Mouse (Mus musculus): Measurements from ENCODE around the gene Csnk1d. TPM values are rescaled to one million over a fixed set of nuclear protein-coding genes. Genes with fewer than 3 reads are reported as not detected.
A peak's percentile ranks its signal among the peaks of the same experiment; 100 is the strongest.

Csnk1d gene
- 100 to 1,000 TPM; 126 to 132 TPM for total RNA-seq (2021)
- long read RNA-seq, experiment 1, transcript Csnk1d-201 (9 exons, 3,675 nt): minor isoform, 65 of 172 reads
- long read RNA-seq, experiment 1, transcript Csnk1d-202 (10 exons, 3,500 nt): major isoform, 71 of 172 reads
- long read RNA-seq, experiment 1, partial matches to known transcripts: 20 of 172 reads
- long read RNA-seq, experiment 1, other reads (novel, unspliced or antisense): 16 of 172 reads
- long read RNA-seq, experiment 2, transcript Csnk1d-201 (9 exons, 3,675 nt): major isoform, 59 of 143 reads
- long read RNA-seq, experiment 2, transcript Csnk1d-202 (10 exons, 3,500 nt): minor isoform, 58 of 143 reads
- long read RNA-seq, experiment 2, partial matches to known transcripts: 11 of 143 reads
- long read RNA-seq, experiment 2, other reads (novel, unspliced or antisense): 15 of 143 reads

DNA sequence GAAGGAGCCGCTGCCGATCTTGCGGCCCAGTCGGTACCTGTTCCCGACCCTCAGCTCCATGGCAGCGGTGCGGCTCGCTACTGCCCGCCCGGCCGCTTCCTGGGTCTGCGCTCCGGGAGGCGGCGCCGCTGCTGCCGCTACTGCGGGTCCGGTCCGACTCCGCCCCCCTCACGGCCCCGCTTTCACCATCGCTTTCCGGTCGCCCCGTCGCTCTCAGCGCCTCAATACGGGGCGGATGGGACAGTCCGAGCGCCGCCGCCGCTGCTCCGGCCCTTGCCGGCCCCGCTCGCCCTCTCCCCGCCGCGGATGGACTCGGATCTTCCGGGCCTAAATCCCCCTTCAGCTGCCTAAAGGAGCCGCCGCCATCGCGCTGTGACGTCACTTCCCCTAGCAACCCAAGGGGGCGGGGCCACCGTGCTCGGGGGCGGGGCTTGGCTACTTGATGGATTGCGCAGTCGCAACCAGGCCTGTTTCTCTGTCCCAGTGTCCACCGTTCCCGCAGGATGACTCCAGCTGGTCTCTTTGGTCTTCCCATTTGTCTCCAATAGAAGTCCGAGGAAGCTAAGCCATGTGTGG, at the start of gene Csnk1d:
Gene Csnk1d (minus strand): TSS at position 380 of the 576 bp plus-strand sequence.
- H3K27ac ChIP-seq: peak within 1 kb of the TSS; percentile 95
- H3K4me3 ChIP-seq: peak within 1 kb of the TSS; percentile 96
- intact Hi-C loops (cut with DNase I): loop anchor here (1.0 kb wide), 1 partner anchor 41 kb away; no protein-coding TSS in a partner anchor
- DNase-seq (ENCODE audit: extremely low spot score in 1 of 2, low spot score in 2 of 2): peak; percentile 98 to 100
- TF ChIP-seq CTCF (IDR thresholded peaks at IDR 0.05): no peak; the same call in 1 of the 2 replicates

DNA sequence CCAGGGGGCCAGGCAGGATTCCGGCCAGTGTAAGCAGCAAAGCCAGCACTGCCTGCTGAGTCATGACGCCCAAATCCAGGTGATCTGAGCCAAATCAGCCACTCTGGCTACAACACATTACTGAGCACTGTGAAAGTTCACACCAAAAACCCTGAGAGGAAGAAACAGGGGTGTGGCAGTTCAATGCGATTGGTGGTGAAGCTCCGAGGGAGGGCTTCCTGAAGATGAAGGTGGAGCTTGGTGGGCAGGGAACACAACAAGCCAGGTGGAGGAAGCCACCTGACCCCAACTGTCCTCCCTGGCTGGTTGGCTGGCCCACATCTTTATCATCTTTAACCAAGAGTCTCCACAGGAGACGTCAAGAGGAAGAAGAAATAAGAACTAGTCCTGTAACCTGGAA, 48.2 kb upstream of the Csnk1d start, which contains the start of gene Cd7:
Gene Cd7 (minus strand): TSS at position 117 of the 400 bp plus-strand sequence.
- intact Hi-C loops (cut with DNase I): loop anchor here (2.0 kb wide), 1 partner anchor 15 kb away; no protein-coding TSS in a partner anchor
- TF ChIP-seq CTCF (IDR thresholded peaks at IDR 0.05): no peak
- peak within 1 kb of the TSS; percentile 69 for H3K27ac ChIP-seq
- no peak for DNase-seq (ENCODE audit: extremely low spot score in 1 of 2, low spot score in 2 of 2)
- no peak within 1 kb of the TSS for H3K4me3 ChIP-seq

- TF ChIP-seq CTCF (IDR thresholded peaks at IDR 0.05): no peak
- intact Hi-C loops (cut with DNase I): loop anchor here (2.0 kb wide), 1 partner anchor 14 kb away; no protein-coding TSS in a partner anchor
- Histone ChIP-seq H3K27ac (peak overlapping the region; percentile 69), H3K4me3 (no peak overlapping the region)
- DNase-seq (ENCODE audit: extremely low spot score in 1 of 2, low spot score in 2 of 2): no peak
These were observed 47.5 kb upstream of the Csnk1d start for GRCm38 (mm10) chr11:121038366-121039240.

GRCm38 (mm10) chr11:121033118-121033517, 42.0 kb upstream of the Csnk1d start:
- H3K27ac ChIP-seq: no peak overlapping the region
- no peak for DNase-seq (ENCODE audit: extremely low spot score in 1 of 2, low spot score in 2 of 2)
- no peak for TF ChIP-seq CTCF (IDR thresholded peaks at IDR 0.05)
- intact Hi-C loops (cut with DNase I): no loop called here
- no peak overlapping the region for H3K4me3 ChIP-seq

DNA sequence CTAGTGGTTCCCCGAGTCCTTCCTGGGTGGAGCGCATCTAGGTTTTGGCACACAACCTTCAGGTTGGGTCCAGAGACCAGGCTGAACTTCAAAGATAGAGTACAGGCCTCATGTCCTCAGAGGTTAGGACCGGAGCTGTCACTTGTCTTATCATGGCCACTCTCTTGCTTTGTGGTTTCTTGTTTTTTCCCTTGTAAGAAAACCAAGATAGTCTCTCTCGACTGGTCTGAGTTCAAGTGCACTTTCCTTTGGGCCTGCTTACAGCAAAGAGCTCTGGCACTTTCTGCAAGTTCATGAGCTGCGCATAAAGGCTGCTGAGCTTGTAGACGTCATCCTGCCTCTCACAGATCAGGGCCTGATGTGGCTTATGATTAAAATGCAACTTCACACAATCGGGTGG, 36.1 kb upstream of the Csnk1d start:
- intact Hi-C loops (cut with DNase I): no loop called here
- no peak overlapping the region for H3K27ac ChIP-seq
- no peak for DNase-seq (ENCODE audit: extremely low spot score in 1 of 2, low spot score in 2 of 2)
- no peak overlapping the region for H3K4me3 ChIP-seq
- no peak for TF ChIP-seq CTCF (IDR thresholded peaks at IDR 0.05)

DNA sequence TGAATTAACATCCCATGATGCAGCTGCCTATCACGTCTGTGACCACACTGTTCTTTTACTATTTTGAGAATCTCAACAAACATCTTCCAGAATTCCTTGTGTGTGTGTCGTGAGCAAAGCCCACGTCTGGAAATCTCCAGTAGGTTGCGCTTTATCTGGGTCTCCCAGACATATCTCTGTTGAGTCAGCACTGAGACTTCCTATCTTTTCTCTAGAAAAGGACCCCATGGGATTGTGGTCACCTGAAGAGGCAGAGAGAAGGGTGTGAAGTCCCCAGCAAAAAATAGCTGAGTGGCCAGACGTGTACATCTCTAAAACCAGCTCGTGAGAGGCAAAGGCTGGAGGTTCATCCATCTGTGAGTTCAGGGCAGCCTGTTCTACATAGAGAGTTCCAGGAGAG, 33.0 kb upstream of the Csnk1d start:
- TF ChIP-seq CTCF (IDR thresholded peaks at IDR 0.05): no peak
- intact Hi-C loops (cut with DNase I): loop anchor here (2.0 kb wide), 1 partner anchor 15 kb away; the partner anchor contains the start of gene Cd7
- H3K27ac ChIP-seq: no peak overlapping the region
- DNase-seq (ENCODE audit: extremely low spot score in 1 of 2, low spot score in 2 of 2): no peak
- no peak overlapping the region for H3K4me3 ChIP-seq

DNA sequence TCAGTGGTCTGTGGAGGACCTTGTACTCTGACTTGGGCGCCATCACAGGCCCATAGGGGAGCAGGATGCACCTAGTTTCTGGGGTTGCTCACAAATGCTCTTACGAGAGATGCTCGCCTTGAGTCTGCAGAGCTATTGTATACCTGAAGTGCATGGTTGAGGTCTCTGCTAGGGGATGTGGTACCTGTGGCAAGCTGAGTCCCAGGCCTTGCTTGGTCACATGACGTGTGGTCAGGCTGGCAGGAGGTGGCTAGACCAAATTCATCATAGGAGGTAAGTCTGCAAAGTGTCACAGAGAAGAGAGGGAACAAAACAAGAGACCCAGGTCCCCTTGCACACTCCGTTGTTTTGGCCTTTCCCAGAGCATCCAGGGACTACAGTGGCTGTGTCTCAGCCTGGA, 28.4 kb upstream of the Csnk1d start:
- TF ChIP-seq CTCF (IDR thresholded peaks at IDR 0.05): no peak
- Histone ChIP-seq H3K4me3 (no peak overlapping the region), H3K27ac (no peak overlapping the region)
- DNase-seq (ENCODE audit: extremely low spot score in 1 of 2, low spot score in 2 of 2): no peak
- intact Hi-C loops (cut with DNase I): no loop called here

- DNase-seq (ENCODE audit: extremely low spot score in 1 of 2, low spot score in 2 of 2): peak; percentile 49 to 58
- Histone ChIP-seq H3K27ac (no peak overlapping the region), H3K4me3 (no peak overlapping the region)
- TF ChIP-seq CTCF (IDR thresholded peaks at IDR 0.05): peak; percentile 82
- intact Hi-C loops (cut with DNase I): loop anchor here (1.0 kb wide), 1 partner anchor 24 kb away; no protein-coding TSS in a partner anchor
These were observed 26.6 kb upstream of the Csnk1d start for GRCm38 (mm10) chr11:121017703-121018102.

DNA sequence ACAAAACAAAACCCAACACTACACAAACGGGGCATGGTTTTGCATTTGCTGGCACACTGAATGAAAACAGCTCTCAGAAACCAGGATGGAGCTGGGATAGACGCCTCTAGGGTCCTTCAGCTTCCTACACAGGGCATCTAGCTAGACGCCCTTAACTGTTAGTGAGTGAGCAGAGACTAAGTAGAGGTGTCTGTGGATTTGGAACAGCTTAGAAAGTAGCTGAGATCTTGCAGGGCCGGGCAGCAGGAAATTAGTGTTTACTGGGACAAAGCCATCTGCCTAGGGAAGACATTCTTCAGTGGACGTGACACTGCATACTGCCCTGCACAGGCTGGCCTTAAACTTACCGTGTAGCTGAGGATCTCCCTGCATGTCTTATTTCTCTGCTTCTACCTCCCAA, 24.3 kb upstream of the Csnk1d start:
- Histone ChIP-seq H3K27ac (no peak overlapping the region; the same call in 1 of the 2 replicates), H3K4me3 (no peak overlapping the region)
- intact Hi-C loops (cut with DNase I): no loop called here
- no peak for TF ChIP-seq CTCF (IDR thresholded peaks at IDR 0.05)
- DNase-seq (ENCODE audit: extremely low spot score in 1 of 2, low spot score in 2 of 2): no peak

DNA sequence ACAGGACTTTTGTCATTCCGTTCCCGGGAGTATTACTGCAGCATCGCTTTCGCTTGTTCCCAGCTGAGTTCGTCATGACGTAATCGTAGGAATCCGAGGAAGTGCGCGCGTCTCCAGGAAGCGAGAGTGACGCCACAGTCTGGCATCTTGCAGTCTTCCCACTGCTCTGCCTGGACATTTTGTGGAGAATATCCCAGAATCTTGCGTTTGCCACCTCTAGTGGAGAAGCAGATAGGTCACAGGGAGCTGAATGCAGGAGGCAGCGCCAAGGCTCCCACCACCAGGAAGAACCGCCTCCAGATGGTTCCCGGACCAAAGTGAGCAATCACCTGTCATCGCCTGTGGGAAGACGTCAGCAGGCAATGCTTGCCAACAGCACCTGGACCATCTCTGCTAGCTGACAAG, 23.8 kb upstream of the Csnk1d start:
- H3K27ac ChIP-seq: peak overlapping the region; percentile 47
- no peak; the same call in 1 of the 2 replicates for TF ChIP-seq CTCF (IDR thresholded peaks at IDR 0.05)
- H3K4me3 ChIP-seq: peak overlapping the region; percentile 42
- peak; percentile 45 to 68 for DNase-seq (ENCODE audit: extremely low spot score in 1 of 2, low spot score in 2 of 2)
- intact Hi-C loops (cut with DNase I): no loop called here

DNA sequence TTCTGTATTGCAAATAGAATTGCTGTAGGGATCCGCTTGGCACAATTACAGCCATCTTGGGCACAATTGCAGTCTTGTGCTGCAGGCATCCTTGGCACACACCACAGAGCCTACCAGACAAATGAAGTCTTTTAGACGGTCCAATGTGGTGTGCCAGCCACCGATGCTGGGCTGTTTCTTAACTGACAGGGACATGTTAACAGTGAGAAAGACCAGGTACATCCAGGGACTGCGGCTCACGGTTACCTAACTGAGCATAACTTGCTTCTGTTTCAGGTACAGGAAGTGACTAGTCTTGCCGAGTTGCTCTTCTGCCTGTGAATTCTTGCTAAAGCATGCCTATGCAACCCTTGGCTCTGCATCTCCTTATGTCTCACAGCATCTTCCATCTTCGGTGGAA, 22.5 kb upstream of the Csnk1d start:
- Histone ChIP-seq H3K27ac (no peak overlapping the region), H3K4me3 (no peak overlapping the region)
- intact Hi-C loops (cut with DNase I): no loop called here
- DNase-seq (ENCODE audit: extremely low spot score in 1 of 2, low spot score in 2 of 2): no peak
- no peak for TF ChIP-seq CTCF (IDR thresholded peaks at IDR 0.05)

Measured in left cerebral cortex, adult 2 months (tissue).